Mouse (Mus musculus) spleen, adult 18-20 months (tissue): Measurements from ENCODE around the gene Dut.

Source experiments
- DNase-seq, 2 experiments: peaks; one replicate each; pipeline ENCODE4 v3.0.0; 2022; ENCODE audit warnings: mixed read lengths in 2 of 2

Gene Dut

DNA sequence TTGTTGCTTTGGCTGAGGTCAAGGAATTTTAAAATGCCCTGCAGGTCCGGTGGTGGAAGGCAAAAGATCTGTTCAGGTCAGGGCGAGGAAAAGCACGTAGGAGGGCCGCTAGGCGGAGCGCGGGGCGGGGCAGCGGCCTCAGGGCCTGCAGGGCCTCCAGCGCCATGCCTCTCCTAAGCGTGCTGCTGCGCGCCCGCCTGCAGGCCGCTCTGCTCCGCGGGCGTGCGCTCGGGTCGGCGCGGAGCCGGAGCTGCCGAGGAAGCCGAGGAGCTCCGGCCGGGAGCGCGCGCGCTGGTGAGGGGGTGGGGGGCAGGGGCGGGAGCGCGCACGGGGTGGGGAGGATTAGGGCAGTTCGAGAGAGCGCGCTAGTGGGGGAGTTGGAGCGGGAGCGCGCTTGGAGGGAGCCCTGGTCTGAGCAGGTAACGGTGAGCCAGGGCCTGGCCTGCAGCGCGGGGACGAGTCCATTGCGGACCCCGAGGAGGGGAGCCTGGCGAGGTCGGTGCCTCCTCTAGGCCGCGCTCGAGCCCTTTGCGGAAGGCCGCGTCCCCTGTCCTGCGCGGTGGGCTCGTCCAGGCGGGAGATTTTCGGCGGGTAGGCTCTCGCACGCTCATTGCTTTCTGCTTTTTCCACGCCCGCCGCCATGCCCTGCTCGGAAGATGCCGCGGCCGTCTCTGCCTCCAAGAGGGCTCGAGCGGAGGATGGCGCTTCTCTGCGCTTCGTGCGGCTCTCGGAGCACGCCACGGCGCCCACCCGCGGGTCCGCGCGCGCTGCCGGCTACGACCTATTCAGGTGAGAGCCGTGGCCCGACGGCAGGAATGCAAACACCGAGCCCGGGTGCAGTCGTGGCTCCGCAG lies at the start of gene Dut:
TSS of gene Dut (plus strand) at position 83 of the 854 bp plus-strand sequence.
- peak; percentile 90 to 96 for DNase-seq

GRCm38 (mm10) chr2:125208894-125209596 lies 37.9 kb upstream of the Dut start:
- DNase-seq = no peak

GRCm38 (mm10) chr2:125211831-125212510 lies 35.0 kb upstream of the Dut start:
- no peak for DNase-seq

- peak in 1 of 2 experiments; percentile 62 for DNase-seq
Observed at GRCm38 (mm10) chr2:125214592-125214991, 32.4 kb upstream of the Dut start.

GRCm38 (mm10) chr2:125217286-125217685 lies 29.7 kb upstream of the Dut start:
- no peak for DNase-seq

- no peak for DNase-seq
Observed at GRCm38 (mm10) chr2:125218566-125218965, 28.4 kb upstream of the Dut start.

- no peak for DNase-seq
Observed at GRCm38 (mm10) chr2:125219268-125219667, 27.7 kb upstream of the Dut start.

DNA sequence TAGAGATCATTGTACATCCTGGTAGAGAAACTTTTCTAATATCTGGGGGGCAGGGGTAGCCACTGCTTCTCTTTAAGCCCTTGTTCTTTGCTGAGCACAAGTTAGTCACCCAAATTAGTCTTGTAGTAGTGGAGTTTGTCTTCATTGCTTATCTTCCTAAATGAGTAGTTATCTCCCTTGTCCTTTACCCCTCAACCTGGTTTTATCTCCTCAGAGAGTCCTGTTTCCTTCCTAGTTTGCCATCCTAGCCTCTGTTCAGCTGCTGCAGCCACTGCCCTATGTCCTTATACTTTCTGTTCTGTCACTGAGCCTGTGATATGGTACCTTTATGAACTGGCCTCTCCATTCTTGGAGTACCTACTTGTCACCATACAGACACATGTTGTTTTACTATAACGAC lies 25.3 kb upstream of the Dut start:
- DNase-seq = no peak

GRCm38 (mm10) chr2:125228472-125229409 lies 18.2 kb upstream of the Dut start:
- DNase-seq = no peak

DNA sequence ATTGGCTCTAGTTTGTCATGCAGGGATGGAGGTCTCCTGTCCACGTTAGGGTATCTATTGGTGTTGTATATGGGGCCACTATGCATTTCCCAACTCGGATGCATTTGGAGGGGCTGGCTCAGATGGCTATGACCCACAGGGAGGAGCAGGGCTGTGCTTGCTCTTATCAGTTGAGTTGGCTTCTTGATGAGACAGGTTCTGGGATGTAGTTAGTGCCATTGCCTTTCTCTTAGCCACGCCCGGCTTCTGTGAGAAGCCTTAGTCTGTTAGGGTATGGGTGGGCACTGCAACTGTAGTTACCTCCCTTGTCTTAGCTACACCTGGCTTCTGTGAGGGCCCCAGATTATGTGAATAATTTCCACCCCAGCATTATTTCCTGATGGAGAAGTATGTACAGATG lies 14.8 kb upstream of the Dut start:
- no peak for DNase-seq

DNA sequence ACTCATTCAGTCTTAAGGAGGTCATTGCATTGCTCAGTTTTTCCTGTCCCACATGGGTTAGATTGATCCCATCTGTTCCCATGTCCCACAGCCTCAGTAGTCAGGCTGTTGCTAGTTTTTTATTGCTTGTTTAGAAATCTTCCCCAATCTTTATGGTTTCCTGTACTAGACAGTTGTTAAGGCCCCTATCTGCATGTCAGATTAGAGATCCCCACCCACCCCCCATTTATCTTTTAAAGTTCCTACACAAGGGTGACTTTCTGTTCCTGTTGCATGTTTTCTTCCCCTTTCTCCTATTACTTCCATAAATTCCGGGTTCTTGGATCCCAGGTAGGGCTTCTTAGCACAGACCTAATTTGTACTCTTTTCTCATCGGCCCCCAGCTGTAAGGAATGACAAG lies 13.5 kb upstream of the Dut start:
- no peak for DNase-seq

DNA sequence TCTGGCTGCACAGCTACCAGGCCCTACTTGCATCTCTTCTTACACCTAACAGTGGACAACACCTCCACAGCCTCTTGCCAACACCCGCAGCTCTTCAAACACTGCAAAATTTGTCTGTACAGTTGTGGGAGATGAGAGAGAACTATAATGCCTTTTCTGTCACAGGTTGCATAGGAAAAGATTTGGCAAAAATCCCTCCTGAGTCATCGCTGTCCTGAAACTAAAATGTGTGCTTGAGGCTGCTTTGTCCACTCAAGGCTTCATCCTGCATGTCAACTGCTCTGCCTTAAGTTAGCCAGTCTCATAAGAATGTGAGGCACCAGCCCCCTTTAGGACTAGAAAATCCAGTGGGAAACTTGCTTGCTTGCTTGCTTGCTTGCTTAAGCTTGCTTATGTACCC lies 12.9 kb upstream of the Dut start:
- no peak for DNase-seq

DNA sequence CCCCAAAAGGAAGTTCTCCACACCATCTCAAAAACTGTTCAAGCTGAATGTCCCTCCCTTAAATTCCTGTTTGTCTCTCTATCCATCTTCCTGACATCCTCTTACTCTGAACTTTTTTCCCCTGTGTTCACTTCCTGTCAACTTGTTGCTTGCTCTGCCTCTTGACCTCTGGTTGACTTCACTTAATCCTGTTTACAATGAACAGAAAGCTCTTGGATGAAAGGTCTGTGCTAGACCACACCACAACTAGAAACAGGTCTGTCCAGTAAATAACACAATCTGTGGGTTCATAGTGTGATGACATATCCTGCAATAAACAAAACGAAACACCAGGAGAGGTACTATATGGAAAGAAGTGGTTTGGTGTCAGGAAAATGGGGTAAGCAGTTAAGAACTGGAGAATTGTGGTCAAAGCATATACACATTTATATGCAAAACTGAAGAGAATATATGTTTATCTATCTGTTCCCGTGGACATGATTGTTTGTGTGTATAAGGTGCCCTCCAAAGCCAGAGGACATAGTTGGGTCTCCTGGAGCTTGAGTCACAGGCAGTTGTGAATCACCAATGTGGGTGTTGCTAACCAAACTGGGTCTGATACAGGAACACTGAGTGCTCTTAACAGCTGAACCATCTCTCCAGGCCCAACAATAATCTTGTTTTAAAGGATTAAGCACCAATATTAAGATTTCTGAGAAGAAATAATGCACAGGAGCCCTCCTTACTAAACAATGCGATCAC lies 1.3 kb upstream of the Dut start:
- no peak for DNase-seq

- no peak for DNase-seq
Observed at GRCm38 (mm10) chr2:125246669-125247068, 321 bp upstream of the Dut start.

- no peak for DNase-seq
Observed at GRCm38 (mm10) chr2:125247962-125248235, 909 bp downstream of the Dut start.

DNA sequence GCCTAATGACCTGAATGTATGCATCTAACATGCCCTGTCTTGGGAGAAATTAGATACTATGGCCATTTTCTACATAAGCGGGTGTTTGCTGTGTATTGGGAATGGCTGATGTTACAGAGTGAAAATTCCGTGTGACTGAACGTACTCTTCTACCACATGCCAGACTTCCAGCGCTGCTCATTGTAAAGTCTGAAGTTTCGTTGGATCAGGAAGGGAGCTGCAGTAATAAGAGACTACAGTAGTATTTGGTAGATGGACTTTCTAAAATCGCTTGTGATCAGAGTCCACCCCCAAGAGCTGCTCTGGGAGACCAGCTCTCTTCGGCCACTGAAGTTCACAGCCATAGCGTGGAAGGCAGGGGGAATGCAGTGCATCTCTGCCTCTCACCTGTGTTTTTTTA lies 1.3 kb downstream of the Dut start:
- no peak for DNase-seq

- DNase-seq = no peak
Observed at GRCm38 (mm10) chr2:125249339-125249738, 2.3 kb downstream of the Dut start.

GRCm38 (mm10) chr2:125249874-125250273 lies 2.9 kb downstream of the Dut start:
- DNase-seq = no peak

GRCm38 (mm10) chr2:125251781-125252180 lies 4.8 kb downstream of the Dut start:
- peak in 1 of 2 experiments; percentile 14 for DNase-seq

- peak in 1 of 2 experiments; percentile 54 for DNase-seq
Observed at GRCm38 (mm10) chr2:125252275-125252674, 5.3 kb downstream of the Dut start.

- no peak for DNase-seq
Observed at GRCm38 (mm10) chr2:125253699-125254098, 6.7 kb downstream of the Dut start.

- DNase-seq = no peak
Observed at GRCm38 (mm10) chr2:125254630-125255029, 7.6 kb downstream of the Dut start.
